Mouse (Mus musculus): ENCODE data around the gene Brpf3. TPM values are rescaled to one million over a fixed set of nuclear protein-coding genes. Genes with fewer than 3 reads are reported as not detected.
A peak's percentile ranks its signal among the peaks of the same experiment; 100 is the strongest.

The Brpf3 gene
- polyA plus RNA-seq, 1 experiment from 2014 or later = 10.2 TPM

GRCm38 (mm10) chr17:28867381-28867780 is 66.5 kb downstream of the Brpf3 start:
- no peaks in the 10 kb centered on the region for H3K9me3 ChIP-seq (replicated peaks)
- no peak for ATAC-seq
- 94% methylated on average over 4 of the region's 4 CpGs for WGBS

GRCm38 (mm10) chr17:28869412-28870110 is 68.7 kb downstream of the Brpf3 start:
- H3K4me3 ChIP-seq = no peak overlapping the region
- no peaks in the 10 kb centered on the region for H3K36me3 ChIP-seq (ENCODE audit: poor library complexity, severe bottlenecking)
- ATAC-seq = peak; percentile 92
- no peaks in the 10 kb centered on the region for H3K27me3 ChIP-seq
- H3K9ac ChIP-seq = no peak overlapping the region
- WGBS = 71% methylated on average over 9 of the region's 9 CpGs
- H3K4me1 ChIP-seq = peaks cover 9% of the 10 kb centered on the region; the same call in 1 of the 2 replicates
- peak overlapping the region; percentile 70 for H3K27ac ChIP-seq
- H3K4me2 ChIP-seq = no peak overlapping the region
- no peaks in the 10 kb centered on the region for H3K9me3 ChIP-seq (replicated peaks)

More at GRCm38 (mm10) chr17:28867381-28867780, 66.5 kb downstream of the Brpf3 start:
- no peaks in the 10 kb centered on the region for H3K27me3 ChIP-seq
- peaks cover 9% of the 10 kb centered on the region; the same call in 1 of the 2 replicates for H3K4me1 ChIP-seq
- no peak overlapping the region for H3K4me2 ChIP-seq
- H3K9ac ChIP-seq = no peak overlapping the region
- no peaks in the 10 kb centered on the region for H3K36me3 ChIP-seq (ENCODE audit: poor library complexity, severe bottlenecking)
- H3K4me3 ChIP-seq = no peak overlapping the region
- no peak overlapping the region for H3K27ac ChIP-seq

GRCm38 (mm10) chr17:28870435-28870834 is 69.5 kb downstream of the Brpf3 start:
- Histone ChIP-seq H3K36me3 (ENCODE audit: poor library complexity, severe bottlenecking) (no peaks in the 10 kb centered on the region), H3K9me3 (replicated peaks) (no peaks in the 10 kb centered on the region), H3K4me1 (peaks cover 9% of the 10 kb centered on the region; the same call in 1 of the 2 replicates), H3K27ac (peak overlapping the region; percentile 70), H3K9ac (no peak overlapping the region), H3K4me2 (no peak overlapping the region), H3K27me3 (no peaks in the 10 kb centered on the region), H3K4me3 (no peak overlapping the region)
- WGBS = 69% methylated on average over 5 of the region's 5 CpGs
- ATAC-seq = no peak

GRCm38 (mm10) chr17:28871831-28872230 is 70.9 kb downstream of the Brpf3 start:
- no peak overlapping the region for H3K4me2 ChIP-seq
- 86% methylated on average over 11 of the region's 11 CpGs for WGBS
- no peaks in the 10 kb centered on the region for H3K27me3 ChIP-seq
- H3K9ac ChIP-seq = no peak overlapping the region
- no peak for ATAC-seq
- H3K36me3 ChIP-seq (ENCODE audit: poor library complexity, severe bottlenecking) = no peaks in the 10 kb centered on the region
- H3K4me1 ChIP-seq = peaks cover 9% of the 10 kb centered on the region; the same call in 1 of the 2 replicates
- H3K27ac ChIP-seq = no peak overlapping the region
- H3K9me3 ChIP-seq (replicated peaks) = no peaks in the 10 kb centered on the region
- H3K4me3 ChIP-seq = no peak overlapping the region

GRCm38 (mm10) chr17:28872322-28872721 is 71.4 kb downstream of the Brpf3 start:
- no peak overlapping the region for H3K9ac ChIP-seq

GRCm38 (mm10) chr17:28874216-28874615 is 73.3 kb downstream of the Brpf3 start:
- H3K9ac ChIP-seq = no peak overlapping the region
- no peak overlapping the region for H3K4me2 ChIP-seq
- no peaks in the 10 kb centered on the region; the same call in 1 of the 2 replicates for H3K27me3 ChIP-seq
- no peaks in the 10 kb centered on the region for H3K36me3 ChIP-seq (ENCODE audit: poor library complexity, severe bottlenecking)
- peaks cover 8% of the 10 kb centered on the region; the same call in 1 of the 2 replicates for H3K4me1 ChIP-seq
- ATAC-seq = no peak
- no peak overlapping the region for H3K4me3 ChIP-seq
- no peaks in the 10 kb centered on the region for H3K9me3 ChIP-seq (replicated peaks)
- WGBS = 87% methylated on average over 4 of the region's 4 CpGs
- no peak overlapping the region for H3K27ac ChIP-seq

More at GRCm38 (mm10) chr17:28872322-28872721, 71.4 kb downstream of the Brpf3 start:
- 86% methylated on average over 7 of the region's 7 CpGs for WGBS
- no peaks in the 10 kb centered on the region for H3K9me3 ChIP-seq (replicated peaks)
- H3K27ac ChIP-seq = no peak overlapping the region
- H3K4me3 ChIP-seq = no peak overlapping the region
- no peaks in the 10 kb centered on the region for H3K27me3 ChIP-seq
- H3K4me1 ChIP-seq = peaks cover 9% of the 10 kb centered on the region; the same call in 1 of the 2 replicates
- H3K36me3 ChIP-seq (ENCODE audit: poor library complexity, severe bottlenecking) = no peaks in the 10 kb centered on the region
- H3K4me2 ChIP-seq = no peak overlapping the region
- no peak for ATAC-seq

- WGBS = 86% methylated on average over 7 of the region's 7 CpGs
- H3K27me3 ChIP-seq = no peaks in the 10 kb centered on the region; the same call in 1 of the 2 replicates
- H3K4me3 ChIP-seq = no peak overlapping the region
- H3K27ac ChIP-seq = no peak overlapping the region
- no peak overlapping the region for H3K9ac ChIP-seq
- H3K4me1 ChIP-seq = peaks cover 2% of the 10 kb centered on the region; the same call in 1 of the 2 replicates
- H3K36me3 ChIP-seq (ENCODE audit: poor library complexity, severe bottlenecking) = no peaks in the 10 kb centered on the region
- no peaks in the 10 kb centered on the region for H3K9me3 ChIP-seq (replicated peaks)
- no peak for ATAC-seq
- no peak overlapping the region for H3K4me2 ChIP-seq
These were observed 73.9 kb downstream of the Brpf3 start for GRCm38 (mm10) chr17:28874825-28875224.

GRCm38 (mm10) chr17:28875316-28875715 is 74.4 kb downstream of the Brpf3 start:
- ATAC-seq = no peak
- H3K27ac ChIP-seq = no peak overlapping the region
- H3K4me2 ChIP-seq = no peak overlapping the region
- H3K9ac ChIP-seq = no peak overlapping the region
- H3K27me3 ChIP-seq = no peaks in the 10 kb centered on the region; the same call in 1 of the 2 replicates
- H3K4me3 ChIP-seq = no peak overlapping the region
- no peaks in the 10 kb centered on the region for H3K9me3 ChIP-seq (replicated peaks)
- no peaks in the 10 kb centered on the region for H3K36me3 ChIP-seq (ENCODE audit: poor library complexity, severe bottlenecking)
- 48% methylated on average over 8 of the region's 8 CpGs for WGBS
- H3K4me1 ChIP-seq = peaks cover 4% of the 10 kb centered on the region; the same call in 1 of the 2 replicates

GRCm38 (mm10) chr17:28876331-28876730 is 75.4 kb downstream of the Brpf3 start:
- Histone ChIP-seq H3K4me2 (no peak overlapping the region), H3K9ac (peak overlapping the region; percentile 0; the same call in 1 of the 2 replicates)
- WGBS = 62% methylated on average over 5 of the region's 5 CpGs

GRCm38 (mm10) chr17:28876821-28877220 is 75.9 kb downstream of the Brpf3 start:
- H3K4me1 ChIP-seq = peaks cover 4% of the 10 kb centered on the region; the same call in 1 of the 2 replicates
- WGBS = 15% methylated on average over 19 of the region's 19 CpGs
- no peak for ATAC-seq
- peak overlapping the region; percentile 0; the same call in 1 of the 2 replicates for H3K9ac ChIP-seq
- peak overlapping the region; percentile 15; the same call in 1 of the 2 replicates for H3K4me2 ChIP-seq
- no peaks in the 10 kb centered on the region for H3K36me3 ChIP-seq (ENCODE audit: poor library complexity, severe bottlenecking)
- H3K27ac ChIP-seq = no peak overlapping the region
- H3K27me3 ChIP-seq = peaks cover 10% of the 10 kb centered on the region
- no peaks in the 10 kb centered on the region for H3K9me3 ChIP-seq (replicated peaks)
- H3K4me3 ChIP-seq = no peak overlapping the region

More at GRCm38 (mm10) chr17:28876331-28876730, 75.4 kb downstream of the Brpf3 start:
- no peak overlapping the region for H3K4me3 ChIP-seq
- no peaks in the 10 kb centered on the region for H3K36me3 ChIP-seq (ENCODE audit: poor library complexity, severe bottlenecking)
- peaks cover 4% of the 10 kb centered on the region; the same call in 1 of the 2 replicates for H3K4me1 ChIP-seq
- ATAC-seq = no peak
- peaks cover 7% of the 10 kb centered on the region for H3K27me3 ChIP-seq
- H3K9me3 ChIP-seq (replicated peaks) = no peaks in the 10 kb centered on the region
- no peak overlapping the region for H3K27ac ChIP-seq

- Histone ChIP-seq H3K4me3 (0 out of 2 replicates have a peak overlapping the region, but pooled peaks have one; percentile 1), H3K4me2 (peak overlapping the region; percentile 45), H3K36me3 (ENCODE audit: poor library complexity, severe bottlenecking) (no peaks in the 10 kb centered on the region), H3K4me1 (peaks cover 4% of the 10 kb centered on the region; the same call in 1 of the 2 replicates), H3K9ac (no peak overlapping the region; the same call in 1 of the 2 replicates), H3K27ac (no peak overlapping the region), H3K27me3 (peaks cover 10% of the 10 kb centered on the region), H3K9me3 (replicated peaks) (no peaks in the 10 kb centered on the region)
- peak; percentile 37; the same call in 1 of the 2 replicates for ATAC-seq
- 7% methylated on average over 18 of the region's 18 CpGs for WGBS
These were observed 79.1 kb downstream of the Brpf3 start for GRCm38 (mm10) chr17:28879931-28880391.

- Histone ChIP-seq H3K27ac (no peak overlapping the region), H3K4me1 (peaks cover 4% of the 10 kb centered on the region; the same call in 1 of the 2 replicates), H3K4me3 (no peak overlapping the region), H3K9ac (peak overlapping the region; percentile 31; the same call in 1 of the 2 replicates), H3K27me3 (peaks cover 10% of the 10 kb centered on the region), H3K9me3 (replicated peaks) (no peaks in the 10 kb centered on the region), H3K4me2 (peak overlapping the region; percentile 34), H3K36me3 (ENCODE audit: poor library complexity, severe bottlenecking) (no peaks in the 10 kb centered on the region)
- ATAC-seq = peak; percentile 80; the same call in 1 of the 2 replicates
- WGBS = 4% methylated on average over 12 of the region's 12 CpGs
These were observed 81.4 kb downstream of the Brpf3 start for GRCm38 (mm10) chr17:28882316-28882715.
